In the genomic region with DNA sequence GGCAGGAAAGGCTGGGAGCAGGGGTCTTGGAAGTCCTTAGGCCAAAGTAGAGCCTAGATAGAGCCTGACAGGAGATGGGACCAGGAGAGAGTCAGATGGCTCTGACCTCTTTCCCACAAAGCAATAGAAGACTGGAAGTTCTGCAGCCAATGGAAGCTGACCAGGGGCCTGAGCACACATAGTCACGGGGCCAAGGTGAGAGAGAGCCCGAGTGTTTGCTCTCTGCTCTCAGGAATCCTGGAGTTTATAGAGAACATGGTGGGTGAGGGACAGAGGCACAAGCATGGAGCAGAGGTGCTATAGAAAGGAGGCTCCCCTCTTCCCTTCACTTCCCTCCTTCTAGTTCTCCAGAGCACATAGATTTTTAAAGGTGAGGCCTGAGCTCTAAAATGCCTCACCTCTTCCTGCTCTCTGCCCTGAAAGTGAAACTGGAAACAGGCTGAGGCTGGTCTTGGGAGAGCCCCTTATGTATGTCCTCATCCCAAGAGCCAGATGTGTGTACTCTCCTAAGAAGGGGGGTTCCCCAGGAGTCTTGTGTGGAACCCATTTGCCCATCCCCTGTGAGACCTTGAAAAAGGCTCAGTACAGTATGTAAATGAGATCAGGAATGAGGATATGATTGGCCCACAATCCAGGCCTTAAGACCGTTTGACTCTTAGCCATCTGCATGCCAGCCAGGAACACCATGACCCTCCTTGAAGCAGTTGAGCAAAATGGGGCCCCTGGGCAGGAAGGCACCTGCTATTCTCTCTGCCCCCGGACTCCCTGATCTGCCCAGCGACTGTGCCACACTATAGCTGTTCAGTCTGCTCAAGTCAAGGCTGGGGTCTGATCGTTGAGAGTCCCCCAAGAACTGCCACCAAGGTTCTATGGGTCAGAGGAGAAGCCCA, we compare ENCODE assay signal across 8 mouse cellular contexts. TPM values are rescaled to one million over a fixed set of nuclear protein-coding genes. Genes with fewer than 3 reads are reported as not detected.
A peak's percentile ranks its signal among the peaks of the same experiment; 100 is the strongest.
DNase-seq lines count a peak whose midpoint lies in the region; ATAC-seq and TF ChIP-seq lines count a peak whose summit lies in the region.

No protein-coding gene starts in this region.

- H3K36me3 ChIP-seq in heart, adult 2 months (ENCODE audit: control insufficient read depth, insufficient read depth, low read length), result no peaks in the 10 kb centered on the region
- H3K36me3 ChIP-seq in lung, embryonic 14.5 days (ENCODE audit: insufficient read depth), result no peaks in the 10 kb centered on the region
- H3K36me3 ChIP-seq in stomach, postnatal 0 days (ENCODE audit: control insufficient read depth, insufficient read depth, low read length), result no peaks in the 10 kb centered on the region

- TF ChIP-seq EP300 in heart, adult 2 months (IDR thresholded peaks at IDR 0.05; ENCODE audit: insufficient read depth, low read depth, low read length), result no peak
- TF ChIP-seq EP300 in stomach, postnatal 0 days (optimal IDR thresholded peaks at IDR 0.05), result no peak

- WGBS in heart, adult 2 months, result 69% methylated on average over 6 of the region's 6 CpGs
- WGBS in lung, embryonic 14.5 days, result 61% methylated on average over 6 of the region's 6 CpGs
- WGBS in stomach, postnatal 0 days, result 64% methylated on average over 6 of the region's 6 CpGs

- no peaks in the 10 kb centered on the region for H3K9me3 ChIP-seq in lung, embryonic 14.5 days (ENCODE audit: low read depth, low read length)
- no peaks in the 10 kb centered on the region for H3K9me3 ChIP-seq in stomach, postnatal 0 days (ENCODE audit: control insufficient read depth, low read length)

- intact Hi-C loops in heart, adult 2 months (cut with DNase I), result no loop called here

- TF ChIP-seq POLR2A in heart, adult 2 months (IDR thresholded peaks at IDR 0.05; ENCODE audit: insufficient read depth, low read depth, low read length), result no peak

- H3K27ac ChIP-seq in heart, adult 2 months, result peak overlapping the region; percentile 38
- peak overlapping the region; percentile 71 for H3K27ac ChIP-seq in lung, embryonic 14.5 days (ENCODE audit: low read depth)
- peak overlapping the region; percentile 66 for H3K27ac ChIP-seq in stomach, postnatal 0 days (replicated peaks)

- peak in 1 of 2 experiments; percentile 29 for DNase-seq in heart, adult 2 months
- DNase-seq in heart, adult 11 months, result no peak
- DNase-seq in thymus, postnatal 4 days, result peak; percentile 36
- no peak for DNase-seq in thymus, adult 18-20 months
- no peak for DNase-seq in lung, embryonic 14.5 days
- peak; percentile 34 for DNase-seq in stomach, postnatal 0 days (ENCODE audit: low spot score)
- DNase-seq in ovary, postnatal 14 days (ENCODE audit: low spot score), result no peak
- no peak for DNase-seq in left cerebral cortex, adult 18-20 months (ENCODE audit: low spot score in 2 of 2)

- H3K4me2 ChIP-seq in lung, embryonic 14.5 days, result no peak overlapping the region
- H3K4me2 ChIP-seq in stomach, postnatal 0 days (replicated peaks; ENCODE audit: low read depth), result no peak overlapping the region

- peaks cover 19% of the 10 kb centered on the region for H3K4me1 ChIP-seq in heart, adult 2 months (ENCODE audit: control insufficient read depth, insufficient read depth, low read length)
- peaks cover 21% of the 10 kb centered on the region for H3K4me1 ChIP-seq in lung, embryonic 14.5 days (ENCODE audit: insufficient read depth)
- H3K4me1 ChIP-seq in stomach, postnatal 0 days (replicated peaks; ENCODE audit: control insufficient read depth, insufficient read depth), result no peaks in the 10 kb centered on the region

- H3K79me2 ChIP-seq in heart, adult 2 months (replicated peaks; ENCODE audit: control insufficient read depth, insufficient read depth, low read length), result no peaks in the 10 kb centered on the region

- no peaks in the 10 kb centered on the region for H3K27me3 ChIP-seq in heart, adult 2 months (ENCODE audit: control insufficient read depth, insufficient read depth, low read length)
- H3K27me3 ChIP-seq in lung, embryonic 14.5 days (ENCODE audit: insufficient read depth, low read length), result no peaks in the 10 kb centered on the region
- H3K27me3 ChIP-seq in stomach, postnatal 0 days (ENCODE audit: control insufficient read depth, insufficient read depth, low read length), result no peaks in the 10 kb centered on the region

- no peak for TF ChIP-seq CTCF in heart, adult 2 months (IDR thresholded peaks at IDR 0.05)
- TF ChIP-seq CTCF in lung, embryonic 14.5 days (IDR thresholded peaks at IDR 0.05; ENCODE audit: low read depth), result no peak
- TF ChIP-seq CTCF in stomach, postnatal 0 days (IDR thresholded peaks at IDR 0.05; ENCODE audit: low read depth), result no peak

- H3K4me3 ChIP-seq in heart, adult 2 months, result no peak overlapping the region
- no peak overlapping the region for H3K4me3 ChIP-seq in lung, embryonic 14.5 days (ENCODE audit: low read depth, low read length)
- H3K4me3 ChIP-seq in stomach, postnatal 0 days (ENCODE audit: low read depth, low read length), result no peak overlapping the region

- ATAC-seq in lung, embryonic 14.5 days (ENCODE audit: insufficient read depth), result peak; percentile 26; the same call in 1 of the 2 replicates
- peak; percentile 43 for ATAC-seq in stomach, postnatal 0 days (ENCODE audit: low FRiP score, low TSS enrichment)

- H3K9ac ChIP-seq in heart, adult 2 months (ENCODE audit: low read depth, low read length), result no peak overlapping the region
- 0 out of 2 replicates have a peak overlapping the region, but pooled peaks have one; percentile 6 for H3K9ac ChIP-seq in lung, embryonic 14.5 days
- H3K9ac ChIP-seq in stomach, postnatal 0 days (ENCODE audit: low read length), result no peak overlapping the region

RNA-seq across cellular contexts. Expression of gene Irf2bpl, which starts 25.4 kb away (rescaled TPM):
- total RNA-seq in heart, adult 2 months (2021), result 10 to 100 TPM; 32.6 to 36.9 TPM
- 15.6 and 20.1 TPM in 2 replicates for polyA plus RNA-seq in heart, adult 2 months (2012; rRNA removed)
- 44.6 and 44.8 TPM in 2 replicates for polyA plus RNA-seq in lung, embryonic 14.5 days (2014; fragmentation: Nextera tagmentation; extraction: Ambion mirVana)
- 19.1 and 19.8 TPM in 2 replicates for polyA plus RNA-seq in stomach, postnatal 0 days (2015; fragmentation: Nextera tagmentation; extraction: Ambion mirVana)
- total RNA-seq in left cerebral cortex, adult 18-20 months (2021), result 10 to 100 TPM; 91.6 to 93.6 TPM

Comparison
In these comparisons a context has a peak if more than half of its experiments do, and no peak if none do; other contexts are left out.
1. DNase-seq: peak in thymus, postnatal 4 days (single experiment) and stomach, postnatal 0 days (single experiment); none in heart, adult 11 months (single experiment), thymus, adult 18-20 months (0 of 2), lung, embryonic 14.5 days (single experiment), ovary, postnatal 14 days (single experiment) and left cerebral cortex, adult 18-20 months (0 of 2).
2. Peak in every context shown above with its lines, with median percentiles within 50 percentile points of each other: H3K27ac ChIP-seq.